Mouse (Mus musculus) midbrain, postnatal 0 days (tissue): Measurements from ENCODE around the gene Mcur1. TPM values are rescaled to one million over a fixed set of nuclear protein-coding genes. Genes with fewer than 3 reads are reported as not detected.

Experiments used
- ATAC-seq: fragments of 200-750 bp; cut with Nextera tagmentation; 2 replicates; pipeline ENCODE4 v1.8.0; 2017; ENCODE audit warnings: moderate number of reproducible peaks, mild to moderate bottlenecking, moderate TSS enrichment, moderate library complexity; ENCODE audit not compliant: low FRiP score
- DNase-seq: peaks from one replicate; pipeline ENCODE4 v3.0.0-alpha.2; 2015; ENCODE audit warnings: low spot score
- H3K27ac ChIP-seq: fragments of 300-500 bp; sonication (generic); 2 replicates; pipeline ENCODE4 v1.5.1; 2014; ENCODE audit warnings: low read depth, mild to moderate bottlenecking, low read length, mixed read lengths
- H3K27me3 ChIP-seq: fragments of 300-500 bp; sonication (generic); 2 replicates; pipeline ENCODE4 v1.6.1; 2014; ENCODE audit warnings: low read length, control low read depth, mixed read lengths; ENCODE audit not compliant: insufficient read depth
- H3K36me3 ChIP-seq: fragments of 300-500 bp; sonication (generic); 2 replicates; pipeline ENCODE4 v1.6.1; 2014; ENCODE audit warnings: low read length, control low read depth, mixed read lengths; ENCODE audit not compliant: insufficient read depth
- H3K4me1 ChIP-seq: fragments of 300-500 bp; sonication (generic); 2 replicates; pipeline ENCODE4 v1.6.1; 2014; ENCODE audit warnings: mild to moderate bottlenecking, control low read depth, antibody characterized with exemption, low read length, mixed read lengths; ENCODE audit not compliant: insufficient read depth
- H3K4me2 ChIP-seq: fragments of 300-500 bp; sonication (generic); 2 replicates; pipeline ENCODE4 v1.6.1; 2014; ENCODE audit warnings: low read depth, mild to moderate bottlenecking, low read length, mixed read lengths; ENCODE audit not compliant: poor library complexity, severe bottlenecking
- H3K4me3 ChIP-seq: fragments of 300-500 bp; sonication (generic); 2 replicates; pipeline ENCODE4 v1.5.1; 2014; ENCODE audit warnings: low read depth, mild to moderate bottlenecking, low read length, moderate library complexity
- H3K9ac ChIP-seq: fragments of 300-500 bp; sonication (generic); replicated peaks from 2 replicates; pipeline ENCODE4 v1.6.1; 2014; ENCODE audit warnings: mild to moderate bottlenecking, low read length, moderate library complexity, mixed read lengths; ENCODE audit not compliant: poor library complexity, severe bottlenecking
- H3K9me3 ChIP-seq: fragments of 300-500 bp; sonication (generic); 2 replicates; pipeline ENCODE4 v1.6.1; 2016; ENCODE audit warnings: low read length, control low read depth
- CTCF ChIP-seq: IDR thresholded peaks from 2 replicates; pipeline ENCODE4 v1.5.1; 2016; ENCODE audit warnings: antibody characterized with exemption, mild to moderate bottlenecking
- WGBS: fragments of 180-500 bp; shearing (Covaris S2); extraction: QIAGEN DNeasy Blood & Tissue Kit; methylation state at CpG from one replicate; pipeline ENCODE4 v1.1.7; 2014; 5-methylcytosine and 5-hydroxymethylcytosine counted together
- polyA plus RNA-seq: library from polyadenylated mRNA; unstranded; fragments of >200 nt; fragmentation: Nextera tagmentation; extraction: Ambion mirVana; gene quantifications from 2 replicates; pipeline ENCODE4 v1.2.1, GENCODE M21; 2015
- total RNA-seq: library from RNA; depleted of rRNA; stranded (reverse); fragments of >200 nt; gene quantifications from 2 replicates; pipeline ENCODE4 v1.2.3, GENCODE M21; 2014

Mcur1 gene
- total and polyA plus RNA-seq, 2 experiments from 2014 or later = 7.0 to 9.9 TPM

- Histone ChIP-seq H3K36me3 (peaks cover 18% of the 10 kb centered on the region), H3K4me3 (no peak overlapping the region), H3K4me1 (no peaks in the 10 kb centered on the region), H3K9ac (no peak overlapping the region), H3K9me3 (no peaks in the 10 kb centered on the region), H3K27me3 (no peaks in the 10 kb centered on the region), H3K4me2 (no peak overlapping the region), H3K27ac (no peak overlapping the region)
- ATAC-seq (no peak), DNase-seq (peak; percentile 80)
- TF ChIP-seq CTCF = peak; percentile 98
- WGBS = 42% methylated on average over 3 of the region's 3 CpGs
Observed at GRCm38 (mm10) chr13:43546861-43547260, 13.1 kb downstream of the Mcur1 start.

- Histone ChIP-seq H3K27ac (no peak overlapping the region), H3K4me1 (no peaks in the 10 kb centered on the region), H3K9ac (no peak overlapping the region), H3K9me3 (no peaks in the 10 kb centered on the region), H3K4me3 (no peak overlapping the region), H3K36me3 (peaks cover 10% of the 10 kb centered on the region), H3K4me2 (no peak overlapping the region), H3K27me3 (no peaks in the 10 kb centered on the region)
- 83% methylated on average over 14 of the region's 14 CpGs for WGBS
- TF ChIP-seq CTCF = no peak
- ATAC-seq (no peak), DNase-seq (no peak)
Observed at GRCm38 (mm10) chr13:43540205-43540815, 19.7 kb downstream of the Mcur1 start.

GRCm38 (mm10) chr13:43539409-43539808 lies 20.6 kb downstream of the Mcur1 start:
- Histone ChIP-seq H3K4me3 (no peak overlapping the region), H3K4me1 (no peaks in the 10 kb centered on the region), H3K27ac (no peak overlapping the region), H3K9ac (no peak overlapping the region), H3K4me2 (no peak overlapping the region), H3K9me3 (no peaks in the 10 kb centered on the region), H3K27me3 (no peaks in the 10 kb centered on the region), H3K36me3 (peaks cover 7% of the 10 kb centered on the region)
- no peak for TF ChIP-seq CTCF
- WGBS = 92% methylated on average over 3 of the region's 3 CpGs
- no peak for DNase-seq
- no peak for ATAC-seq

GRCm38 (mm10) chr13:43537854-43538253 lies 22.1 kb downstream of the Mcur1 start:
- 75% methylated on average over 6 of the region's 6 CpGs for WGBS

GRCm38 (mm10) chr13:43534015-43534414 lies 26.0 kb downstream of the Mcur1 start:
- Histone ChIP-seq H3K27me3 (no peaks in the 10 kb centered on the region), H3K4me2 (no peak overlapping the region), H3K27ac (no peak overlapping the region), H3K9me3 (no peaks in the 10 kb centered on the region), H3K36me3 (no peaks in the 10 kb centered on the region), H3K9ac (no peak overlapping the region), H3K4me1 (0 out of 2 replicates have a peak, but pooled peaks cover 3% of the 10 kb centered on the region), H3K4me3 (no peak overlapping the region)
- no peak for DNase-seq
- no peak for ATAC-seq
- TF ChIP-seq CTCF = no peak
- 81% methylated on average over 4 of the region's 4 CpGs for WGBS

More at GRCm38 (mm10) chr13:43537854-43538253, 22.1 kb downstream of the Mcur1 start:
- ATAC-seq = no peak
- H3K4me2 ChIP-seq = no peak overlapping the region
- H3K27ac ChIP-seq = no peak overlapping the region
- DNase-seq = no peak
- no peaks in the 10 kb centered on the region for H3K36me3 ChIP-seq
- no peak overlapping the region for H3K9ac ChIP-seq
- TF ChIP-seq CTCF = no peak
- H3K27me3 ChIP-seq = no peaks in the 10 kb centered on the region
- H3K4me3 ChIP-seq = no peak overlapping the region
- no peaks in the 10 kb centered on the region for H3K4me1 ChIP-seq
- no peaks in the 10 kb centered on the region for H3K9me3 ChIP-seq

- peak; percentile 94 for ATAC-seq
- peak overlapping the region; percentile 13; the same call in 1 of the 2 replicates for H3K4me2 ChIP-seq
- TF ChIP-seq CTCF = peak; percentile 62
- 0 out of 2 replicates have a peak, but pooled peaks cover 3% of the 10 kb centered on the region for H3K4me1 ChIP-seq
- no peaks in the 10 kb centered on the region for H3K27me3 ChIP-seq
- H3K9ac ChIP-seq = no peak overlapping the region
- peak; percentile 93 for DNase-seq
- H3K27ac ChIP-seq = peak overlapping the region; percentile 65
- no peaks in the 10 kb centered on the region for H3K9me3 ChIP-seq
- no peak overlapping the region for H3K4me3 ChIP-seq
- WGBS = 4% methylated on average over 13 of the region's 13 CpGs
- H3K36me3 ChIP-seq = no peaks in the 10 kb centered on the region
Observed at GRCm38 (mm10) chr13:43530832-43531693, 28.9 kb downstream of the Mcur1 start.
